Mouse (Mus musculus): Measurements from ENCODE around the gene Sorl1. TPM values are rescaled to one million over a fixed set of nuclear protein-coding genes. Genes with fewer than 3 reads are reported as not detected.

Sorl1 gene
- polyA plus RNA-seq, 1 experiment from 2014 or later: 19.8 TPM

- H3K4me3 ChIP-seq (ENCODE audit: low read depth, low read length): no peak overlapping the region
- H3K27ac ChIP-seq (ENCODE audit: low read depth): no peak overlapping the region
- H3K27me3 ChIP-seq (ENCODE audit: insufficient read depth, low read length): no peaks in the 10 kb centered on the region
- no peaks in the 10 kb centered on the region for H3K4me1 ChIP-seq (ENCODE audit: insufficient read depth)
- WGBS: 57% methylated on average over 5 of the region's 5 CpGs
- H3K36me3 ChIP-seq (ENCODE audit: insufficient read depth): no peaks in the 10 kb centered on the region; the same call in 1 of the 2 replicates
- no peak overlapping the region for H3K9ac ChIP-seq
- no peak overlapping the region for H3K4me2 ChIP-seq
- no peak for TF ChIP-seq CTCF (IDR thresholded peaks at IDR 0.05; ENCODE audit: low read depth)
- no peak for DNase-seq
- no peak for ATAC-seq (ENCODE audit: insufficient read depth)
- H3K9me3 ChIP-seq (ENCODE audit: low read depth, low read length): no peaks in the 10 kb centered on the region
Observed at GRCm38 (mm10) chr9:41985636-41986035, 138.5 kb downstream of the Sorl1 start.

GRCm38 (mm10) chr9:41985052-41985451 is 139.0 kb downstream of the Sorl1 start:
- TF ChIP-seq CTCF (IDR thresholded peaks at IDR 0.05; ENCODE audit: low read depth): no peak
- DNase-seq (no peak), ATAC-seq (ENCODE audit: insufficient read depth) (no peak)
- H3K9me3 ChIP-seq (ENCODE audit: low read depth, low read length): no peaks in the 10 kb centered on the region
- no peaks in the 10 kb centered on the region; the same call in 1 of the 2 replicates for H3K36me3 ChIP-seq (ENCODE audit: insufficient read depth)
- no peak overlapping the region for H3K27ac ChIP-seq (ENCODE audit: low read depth)
- no peaks in the 10 kb centered on the region for H3K4me1 ChIP-seq (ENCODE audit: insufficient read depth)
- 81% methylated on average over 9 of the region's 9 CpGs for WGBS
- H3K4me3 ChIP-seq (ENCODE audit: low read depth, low read length): no peak overlapping the region
- H3K27me3 ChIP-seq (ENCODE audit: insufficient read depth, low read length): no peaks in the 10 kb centered on the region
- no peak overlapping the region for H3K9ac ChIP-seq
- no peak overlapping the region for H3K4me2 ChIP-seq

GRCm38 (mm10) chr9:41984306-41984705 is 139.8 kb downstream of the Sorl1 start:
- H3K4me1 ChIP-seq (ENCODE audit: insufficient read depth): no peaks in the 10 kb centered on the region
- ATAC-seq (ENCODE audit: insufficient read depth) (no peak), DNase-seq (no peak)
- H3K27ac ChIP-seq (ENCODE audit: low read depth): no peak overlapping the region
- no peaks in the 10 kb centered on the region; the same call in 1 of the 2 replicates for H3K36me3 ChIP-seq (ENCODE audit: insufficient read depth)
- H3K4me2 ChIP-seq: no peak overlapping the region
- H3K9ac ChIP-seq: no peak overlapping the region
- H3K9me3 ChIP-seq (ENCODE audit: low read depth, low read length): no peaks in the 10 kb centered on the region
- H3K27me3 ChIP-seq (ENCODE audit: insufficient read depth, low read length): no peaks in the 10 kb centered on the region
- WGBS: 85% methylated on average over 11 of the region's 11 CpGs
- no peak for TF ChIP-seq CTCF (IDR thresholded peaks at IDR 0.05; ENCODE audit: low read depth)
- H3K4me3 ChIP-seq (ENCODE audit: low read depth, low read length): no peak overlapping the region

DNA sequence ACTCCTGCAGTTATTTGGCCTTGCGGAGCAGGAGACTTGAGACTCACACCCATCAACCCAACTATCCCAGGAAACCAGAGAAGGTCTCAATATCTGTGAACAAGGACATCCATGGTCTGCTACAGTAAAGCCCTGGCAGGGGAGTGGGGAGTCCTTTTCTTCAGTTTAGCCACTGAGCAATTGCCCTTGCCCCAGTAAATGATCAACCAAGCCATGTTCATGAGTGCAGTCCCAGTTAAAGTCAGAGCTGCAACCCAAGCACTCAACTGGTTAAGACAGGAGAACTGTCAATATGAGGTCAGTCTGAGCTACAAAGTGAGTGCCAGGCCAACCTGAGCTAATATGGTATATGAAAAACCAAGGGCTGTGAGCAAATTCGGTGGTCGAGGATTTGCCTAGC is 140.8 kb downstream of the Sorl1 start:
- H3K36me3 ChIP-seq (ENCODE audit: insufficient read depth): no peaks in the 10 kb centered on the region; the same call in 1 of the 2 replicates
- WGBS: 85% methylated on average over 3 of the region's 3 CpGs
- no peaks in the 10 kb centered on the region for H3K27me3 ChIP-seq (ENCODE audit: insufficient read depth, low read length)

GRCm38 (mm10) chr9:41982760-41983159 is 141.3 kb downstream of the Sorl1 start:
- Histone ChIP-seq H3K4me3 (ENCODE audit: low read depth, low read length) (no peak overlapping the region), H3K27me3 (ENCODE audit: insufficient read depth, low read length) (no peaks in the 10 kb centered on the region), H3K9ac (no peak overlapping the region), H3K9me3 (ENCODE audit: low read depth, low read length) (no peaks in the 10 kb centered on the region), H3K36me3 (ENCODE audit: insufficient read depth) (peaks cover under 1% of the 10 kb centered on the region; the same call in 1 of the 2 replicates), H3K27ac (ENCODE audit: low read depth) (no peak overlapping the region), H3K4me2 (no peak overlapping the region), H3K4me1 (ENCODE audit: insufficient read depth) (no peaks in the 10 kb centered on the region)
- ATAC-seq (ENCODE audit: insufficient read depth) (no peak), DNase-seq (no peak)
- no peak for TF ChIP-seq CTCF (IDR thresholded peaks at IDR 0.05; ENCODE audit: low read depth)
- 69% methylated on average over 2 of the region's 2 CpGs for WGBS

More for the DNA sequence above, 140.8 kb downstream of the Sorl1 start:
- no peaks in the 10 kb centered on the region for H3K9me3 ChIP-seq (ENCODE audit: low read depth, low read length)
- H3K27ac ChIP-seq (ENCODE audit: low read depth): no peak overlapping the region
- no peak for ATAC-seq (ENCODE audit: insufficient read depth)
- H3K4me2 ChIP-seq: no peak overlapping the region
- no peak for DNase-seq
- H3K9ac ChIP-seq: no peak overlapping the region
- TF ChIP-seq CTCF (IDR thresholded peaks at IDR 0.05; ENCODE audit: low read depth): no peak
- H3K4me1 ChIP-seq (ENCODE audit: insufficient read depth): no peaks in the 10 kb centered on the region
- H3K4me3 ChIP-seq (ENCODE audit: low read depth, low read length): no peak overlapping the region

- ATAC-seq (ENCODE audit: insufficient read depth) (no peak), DNase-seq (no peak)
- Histone ChIP-seq H3K36me3 (ENCODE audit: insufficient read depth) (peaks cover 7% of the 10 kb centered on the region), H3K4me1 (ENCODE audit: insufficient read depth) (no peaks in the 10 kb centered on the region), H3K4me3 (ENCODE audit: low read depth, low read length) (no peak overlapping the region), H3K27me3 (ENCODE audit: insufficient read depth, low read length) (no peaks in the 10 kb centered on the region), H3K4me2 (no peak overlapping the region), H3K9me3 (ENCODE audit: low read depth, low read length) (no peaks in the 10 kb centered on the region), H3K9ac (no peak overlapping the region), H3K27ac (ENCODE audit: low read depth) (no peak overlapping the region)
- no peak for TF ChIP-seq CTCF (IDR thresholded peaks at IDR 0.05; ENCODE audit: low read depth)
- 81% methylated on average over 9 of the region's 9 CpGs for WGBS
Observed at GRCm38 (mm10) chr9:41982023-41982422, 142.1 kb downstream of the Sorl1 start.

GRCm38 (mm10) chr9:41981306-41981705 is 142.8 kb downstream of the Sorl1 start:
- no peak for ATAC-seq (ENCODE audit: insufficient read depth)
- no peak for TF ChIP-seq CTCF (IDR thresholded peaks at IDR 0.05; ENCODE audit: low read depth)
- Histone ChIP-seq H3K9me3 (ENCODE audit: low read depth, low read length) (no peaks in the 10 kb centered on the region), H3K27ac (ENCODE audit: low read depth) (no peak overlapping the region), H3K4me3 (ENCODE audit: low read depth, low read length) (no peak overlapping the region), H3K36me3 (ENCODE audit: insufficient read depth) (peaks cover 7% of the 10 kb centered on the region), H3K27me3 (ENCODE audit: insufficient read depth, low read length) (no peaks in the 10 kb centered on the region), H3K4me2 (no peak overlapping the region), H3K9ac (no peak overlapping the region), H3K4me1 (ENCODE audit: insufficient read depth) (no peaks in the 10 kb centered on the region)
- DNase-seq: no peak
- 75% methylated on average over 4 of the region's 4 CpGs for WGBS

- H3K9me3 ChIP-seq (ENCODE audit: low read depth, low read length): no peaks in the 10 kb centered on the region
- 81% methylated on average over 5 of the region's 5 CpGs for WGBS
- H3K27ac ChIP-seq (ENCODE audit: low read depth): no peak overlapping the region
- no peak overlapping the region for H3K4me2 ChIP-seq
- 0 out of 2 replicates have a peak, but pooled peaks cover 3% of the 10 kb centered on the region for H3K4me1 ChIP-seq (ENCODE audit: insufficient read depth)
- H3K9ac ChIP-seq: no peak overlapping the region
- H3K36me3 ChIP-seq (ENCODE audit: insufficient read depth): peaks cover 8% of the 10 kb centered on the region
- no peaks in the 10 kb centered on the region for H3K27me3 ChIP-seq (ENCODE audit: insufficient read depth, low read length)
- H3K4me3 ChIP-seq (ENCODE audit: low read depth, low read length): no peak overlapping the region
- no peak for DNase-seq
- TF ChIP-seq CTCF (IDR thresholded peaks at IDR 0.05; ENCODE audit: low read depth): no peak
- no peak for ATAC-seq (ENCODE audit: insufficient read depth)
Observed at GRCm38 (mm10) chr9:41980796-41981195, 143.3 kb downstream of the Sorl1 start.

Data from lung, embryonic 14.5 days (tissue).